Mouse (Mus musculus) layer of hippocampus, adult 11-12 months (tissue): ENCODE data around the gene Prkce.

Experiments used
- DNase-seq: peaks from one replicate; pipeline ENCODE4 v3.0.0; 2022; ENCODE audit warnings: low spot score

Gene Prkce

DNA sequence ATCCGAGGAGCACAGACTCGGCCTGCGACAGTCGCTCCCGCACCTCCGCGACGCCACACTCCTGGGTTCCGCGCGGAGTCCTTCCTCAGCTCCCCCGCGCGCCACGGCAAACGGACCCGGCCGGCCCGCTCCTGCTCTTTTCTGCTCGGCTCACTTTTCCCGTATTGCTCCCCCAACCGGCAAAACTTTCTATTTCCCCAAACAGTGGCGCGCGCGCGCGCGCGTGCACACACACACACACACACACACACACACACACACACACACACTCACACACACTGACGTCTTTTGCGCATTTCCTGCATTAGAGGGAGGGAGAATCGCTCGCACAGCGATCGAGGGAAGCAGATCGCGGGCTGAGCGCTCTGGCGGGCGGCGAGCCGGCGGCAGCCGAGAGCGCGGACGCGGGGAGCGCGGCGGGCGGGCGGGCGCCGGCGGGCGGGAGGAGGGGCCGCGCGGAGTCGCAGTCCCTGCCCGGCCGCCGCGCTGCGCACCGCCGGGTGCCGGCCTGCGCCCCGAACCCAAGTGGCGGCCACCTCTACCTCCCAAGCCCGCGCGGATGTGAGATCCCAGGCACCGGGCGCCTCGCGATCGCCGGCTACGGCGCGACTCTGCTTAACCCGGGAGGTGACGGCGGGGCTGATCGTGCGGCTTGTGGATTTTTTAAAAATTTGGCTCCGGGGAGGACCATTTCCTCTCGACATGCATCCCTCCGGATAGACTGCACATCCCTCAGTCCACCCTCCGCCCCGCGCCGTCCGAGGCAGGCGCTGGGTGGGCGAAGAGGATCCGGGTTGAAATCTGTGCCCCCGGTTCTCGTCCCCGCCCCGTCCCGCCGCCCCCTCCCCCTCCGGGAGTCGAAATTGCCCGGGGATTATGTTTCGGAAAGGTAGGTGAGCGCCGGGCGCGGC is at the start of gene Prkce:
Gene Prkce, plus strand, starts transcription at position 466 of the 911 bp plus-strand sequence.
- peak; percentile 84 for DNase-seq

GRCm38 (mm10) chr17:86123146-86123545 is 44.4 kb upstream of the Prkce start:
- DNase-seq = no peak

GRCm38 (mm10) chr17:86125908-86126307 is 41.7 kb upstream of the Prkce start:
- no peak for DNase-seq

- no peak for DNase-seq
Observed at GRCm38 (mm10) chr17:86128198-86128597, 39.4 kb upstream of the Prkce start.

DNA sequence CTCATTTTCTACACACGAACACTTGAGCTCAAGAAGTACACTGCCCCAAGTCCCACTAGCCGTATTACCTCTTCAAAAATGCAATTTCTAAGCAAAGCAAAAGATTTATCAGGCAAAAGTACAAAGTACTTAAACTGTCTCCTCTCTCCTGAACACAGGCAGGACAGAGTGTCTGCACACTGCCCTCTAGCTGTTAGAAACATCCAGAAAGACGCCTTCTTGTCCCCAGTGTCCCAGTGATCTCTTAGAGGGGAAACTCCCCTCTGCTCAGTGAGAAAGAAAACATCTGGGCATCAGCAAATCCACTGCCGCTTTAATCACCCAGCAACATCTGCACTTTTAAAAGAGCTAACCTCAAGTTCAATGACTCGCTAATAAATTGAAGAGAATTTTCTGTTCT is 35.1 kb upstream of the Prkce start:
- DNase-seq = no peak

DNA sequence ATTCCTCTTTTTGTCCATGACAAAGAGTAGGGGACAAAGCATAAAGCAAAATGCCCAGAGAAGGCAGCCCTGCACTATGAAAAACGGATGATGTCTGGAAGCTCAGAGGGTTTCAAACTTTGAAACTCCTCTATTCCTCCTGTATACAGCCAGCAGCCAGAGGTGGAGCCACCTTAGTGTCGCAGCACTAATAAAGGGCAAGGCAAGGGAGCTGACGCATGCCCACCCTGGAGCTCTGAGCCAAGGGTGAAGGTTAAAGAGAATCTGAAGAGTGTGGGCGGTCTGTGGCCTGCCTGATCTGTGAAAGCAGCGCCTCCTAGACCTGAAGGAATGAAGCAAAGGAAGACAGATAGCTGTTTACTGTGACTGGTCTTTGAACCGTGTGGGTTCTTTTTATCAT is 33.1 kb upstream of the Prkce start:
- DNase-seq = no peak

DNA sequence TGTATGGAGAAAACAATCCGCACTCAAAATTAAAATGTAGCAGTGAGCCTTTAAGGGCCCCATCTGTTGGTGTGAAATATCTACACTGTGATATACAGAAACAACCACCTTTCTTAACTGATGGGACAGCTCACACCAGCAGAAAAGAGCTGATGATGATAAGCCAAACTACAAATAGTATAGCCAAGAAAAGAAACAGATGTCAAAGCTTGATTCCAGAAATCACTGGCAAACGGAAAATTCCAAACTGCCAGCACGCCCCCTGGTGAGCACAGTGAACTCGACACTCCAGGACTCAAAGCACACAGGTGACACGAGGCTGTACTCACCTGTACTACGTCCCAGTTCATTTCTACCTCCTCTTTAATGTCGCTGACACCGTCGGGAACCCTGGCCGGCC is 31.8 kb upstream of the Prkce start:
- DNase-seq = no peak

- no peak for DNase-seq
Observed at GRCm38 (mm10) chr17:86144537-86145078, 23.0 kb upstream of the Prkce start.

GRCm38 (mm10) chr17:86145079-86145951 is 22.3 kb upstream of the Prkce start, which contains the start of gene Srbd1:
Gene Srbd1, minus strand, starts transcription at chr17:86145175.
- peak; percentile 91 for DNase-seq

- DNase-seq = no peak
Observed at GRCm38 (mm10) chr17:86149726-86150125, 17.9 kb upstream of the Prkce start.

DNA sequence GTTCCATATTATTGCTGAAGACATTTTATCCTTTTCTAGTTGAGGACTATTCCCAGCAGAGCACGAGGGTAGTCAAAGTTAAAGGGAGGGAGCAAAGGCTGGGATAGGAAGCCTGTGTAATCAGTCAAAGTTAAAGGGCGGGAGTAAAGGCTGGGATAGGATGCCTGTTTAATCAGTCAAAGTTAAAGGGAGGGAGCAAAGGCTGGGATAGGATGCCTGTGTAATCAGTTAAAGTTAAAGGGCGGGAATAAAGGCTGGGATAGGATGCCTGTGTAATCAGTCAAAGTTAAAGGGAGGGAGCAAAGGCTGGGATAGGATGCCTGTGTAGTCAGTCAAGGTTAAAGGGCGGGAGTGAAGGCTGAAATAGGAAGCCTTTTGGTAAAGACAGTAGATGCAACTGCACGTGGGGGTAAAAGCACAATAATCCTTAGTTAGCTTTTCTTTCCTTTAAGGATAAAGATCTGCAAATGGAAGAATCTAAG is 16.7 kb upstream of the Prkce start:
- peak; percentile 82 for DNase-seq

- no peak for DNase-seq
Observed at GRCm38 (mm10) chr17:86156999-86157398, 10.6 kb upstream of the Prkce start.

DNA sequence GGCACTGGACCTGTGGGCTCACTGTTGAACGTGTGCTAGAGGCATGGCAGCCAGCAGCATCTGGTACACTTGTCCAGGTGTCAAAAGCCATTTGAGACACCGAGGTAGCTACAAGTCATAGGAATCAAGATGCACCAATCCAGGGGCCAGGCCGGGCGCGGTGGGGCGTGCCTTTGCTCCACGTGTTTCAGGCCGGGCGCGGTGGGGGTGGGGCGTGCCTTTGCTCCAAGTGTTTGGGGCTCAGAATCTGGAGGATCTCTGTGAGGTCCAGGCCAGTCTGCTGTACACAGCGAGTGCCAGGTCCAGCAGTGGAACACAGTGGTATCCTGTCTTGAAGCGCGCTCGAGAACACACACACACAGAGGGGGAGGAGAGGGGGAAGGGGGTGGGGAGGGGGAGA is 4.9 kb upstream of the Prkce start:
- DNase-seq = no peak

DNA sequence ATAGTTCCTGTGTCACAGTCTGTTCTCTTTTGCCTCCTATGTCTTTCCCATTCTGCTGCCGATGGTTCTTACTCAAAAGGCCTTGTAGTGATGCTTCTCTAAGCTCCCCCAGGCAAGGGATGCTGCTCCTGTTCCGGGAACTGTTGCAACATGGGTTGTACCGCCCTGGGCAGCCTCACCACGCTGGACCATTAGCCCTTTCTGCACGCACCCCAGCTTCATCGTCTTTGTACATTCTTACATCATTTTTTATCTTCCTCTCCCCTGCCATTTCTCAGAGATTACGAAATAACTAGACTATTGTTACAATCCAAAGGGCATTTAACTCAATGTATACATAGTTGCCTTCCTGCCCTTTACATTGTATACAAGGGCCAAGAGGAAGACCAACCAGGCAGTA is 3.2 kb upstream of the Prkce start:
- no peak for DNase-seq

GRCm38 (mm10) chr17:86166051-86166566 is 1.5 kb upstream of the Prkce start:
- DNase-seq = no peak

DNA sequence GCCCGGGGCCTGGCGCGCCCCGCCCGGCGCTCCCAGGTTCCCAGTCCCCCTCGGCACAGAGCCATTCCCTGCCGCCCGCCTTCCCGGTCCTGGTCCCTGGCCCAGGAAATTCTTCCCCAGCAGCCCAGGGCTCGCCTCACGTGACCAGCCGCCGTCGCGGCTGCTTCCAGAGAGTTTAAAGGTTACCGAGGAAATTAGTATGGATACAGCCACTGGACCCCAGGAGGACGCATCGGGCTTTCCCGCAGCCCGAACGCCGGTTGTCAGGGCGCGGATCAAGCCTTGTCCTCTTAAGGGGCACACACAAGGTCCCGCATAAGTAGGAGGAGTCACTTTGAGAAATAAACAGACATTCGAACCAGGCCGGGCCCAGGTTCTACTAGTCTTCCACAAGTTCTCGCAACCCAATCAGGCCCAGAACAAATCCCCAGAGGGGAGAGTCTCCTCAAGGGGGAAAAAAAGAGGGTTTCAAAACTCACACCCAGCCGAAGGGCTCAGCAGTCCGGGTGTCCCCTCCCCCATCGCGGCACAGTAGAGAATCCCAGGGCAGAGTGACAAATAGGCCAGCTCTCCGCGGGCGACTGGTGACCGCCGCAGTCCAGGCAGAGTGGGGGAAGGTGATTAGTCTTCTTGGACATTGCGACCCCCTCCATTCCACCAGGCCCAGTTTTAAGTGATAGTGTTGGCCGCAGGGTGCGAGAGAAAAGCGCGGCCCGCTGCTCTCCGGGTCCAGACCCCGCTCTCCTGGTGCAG is 842 bp upstream of the Prkce start:
- DNase-seq = peak; percentile 62

GRCm38 (mm10) chr17:86168231-86168981 is 821 bp downstream of the Prkce start:
- DNase-seq = peak; percentile 29

- DNase-seq = peak; percentile 35
Observed at GRCm38 (mm10) chr17:86169092-86169491, 1.5 kb downstream of the Prkce start.

- DNase-seq = no peak
Observed at GRCm38 (mm10) chr17:86170164-86170958, 2.8 kb downstream of the Prkce start.

GRCm38 (mm10) chr17:86175516-86175915 is 7.9 kb downstream of the Prkce start:
- DNase-seq = no peak
